Mouse (Mus musculus) hindbrain, embryonic 12.5 days (tissue): ENCODE results near the gene Lin28a. TPM values are rescaled to one million over a fixed set of nuclear protein-coding genes. Genes with fewer than 3 reads are reported as not detected.
"Not testable (repeated sequence)": the region's sequence is repeated elsewhere in the genome, so short reads cannot be mapped to it uniquely, and the experiment has no call there.

ENCODE experiments used
- ATAC-seq: fragments of 200-750 bp; cut with Nextera tagmentation; 2 replicates; pipeline ENCODE4 v1.8.0; 2017; ENCODE audit warnings: moderate TSS enrichment; ENCODE audit not compliant: low FRiP score
- H3K27ac ChIP-seq: fragments of 300-500 bp; sonication (generic); 2 replicates; pipeline ENCODE4 v1.5.1; 2016; ENCODE audit warnings: mild to moderate bottlenecking
- H3K27me3 ChIP-seq: fragments of 300-500 bp; sonication (generic); 2 replicates; pipeline ENCODE4 v1.6.1; 2016; ENCODE audit warnings: mild to moderate bottlenecking
- H3K36me3 ChIP-seq: fragments of 300-500 bp; sonication (generic); 2 replicates; pipeline ENCODE4 v1.6.1; 2016; ENCODE audit warnings: mild to moderate bottlenecking
- H3K4me1 ChIP-seq: fragments of 300-500 bp; sonication (generic); 2 replicates; pipeline ENCODE4 v1.6.1; 2016
- H3K4me2 ChIP-seq: fragments of 300-500 bp; sonication (generic); replicated peaks from 2 replicates; pipeline ENCODE4 v1.6.1; 2016; ENCODE audit warnings: mild to moderate bottlenecking
- H3K4me3 ChIP-seq: fragments of 300-500 bp; sonication (generic); 2 replicates; pipeline ENCODE4 v1.5.1; 2016; ENCODE audit warnings: mild to moderate bottlenecking
- H3K9ac ChIP-seq: fragments of 300-500 bp; sonication (generic); 2 replicates; pipeline ENCODE4 v1.6.1; 2016; ENCODE audit warnings: mild to moderate bottlenecking, moderate library complexity
- H3K9me3 ChIP-seq: fragments of 300-500 bp; sonication (generic); replicated peaks from 2 replicates; pipeline ENCODE4 v1.6.1; 2016; ENCODE audit warnings: mild to moderate bottlenecking
- WGBS: fragments of 180-500 bp; shearing (Covaris S2); methylation state at CpG from one replicate; pipeline ENCODE4 v1.1.7; 2016; 5-methylcytosine and 5-hydroxymethylcytosine counted together
- polyA plus RNA-seq: library from polyadenylated mRNA; unstranded; fragments of >200 nt; fragmentation: Nextera tagmentation; extraction: Ambion mirVana; gene quantifications from 2 replicates; pipeline ENCODE4 v1.2.1, GENCODE M21; 2016

The Lin28a gene
- polyA plus RNA-seq, 1 experiment from 2014 or later: 1.4 TPM

DNA sequence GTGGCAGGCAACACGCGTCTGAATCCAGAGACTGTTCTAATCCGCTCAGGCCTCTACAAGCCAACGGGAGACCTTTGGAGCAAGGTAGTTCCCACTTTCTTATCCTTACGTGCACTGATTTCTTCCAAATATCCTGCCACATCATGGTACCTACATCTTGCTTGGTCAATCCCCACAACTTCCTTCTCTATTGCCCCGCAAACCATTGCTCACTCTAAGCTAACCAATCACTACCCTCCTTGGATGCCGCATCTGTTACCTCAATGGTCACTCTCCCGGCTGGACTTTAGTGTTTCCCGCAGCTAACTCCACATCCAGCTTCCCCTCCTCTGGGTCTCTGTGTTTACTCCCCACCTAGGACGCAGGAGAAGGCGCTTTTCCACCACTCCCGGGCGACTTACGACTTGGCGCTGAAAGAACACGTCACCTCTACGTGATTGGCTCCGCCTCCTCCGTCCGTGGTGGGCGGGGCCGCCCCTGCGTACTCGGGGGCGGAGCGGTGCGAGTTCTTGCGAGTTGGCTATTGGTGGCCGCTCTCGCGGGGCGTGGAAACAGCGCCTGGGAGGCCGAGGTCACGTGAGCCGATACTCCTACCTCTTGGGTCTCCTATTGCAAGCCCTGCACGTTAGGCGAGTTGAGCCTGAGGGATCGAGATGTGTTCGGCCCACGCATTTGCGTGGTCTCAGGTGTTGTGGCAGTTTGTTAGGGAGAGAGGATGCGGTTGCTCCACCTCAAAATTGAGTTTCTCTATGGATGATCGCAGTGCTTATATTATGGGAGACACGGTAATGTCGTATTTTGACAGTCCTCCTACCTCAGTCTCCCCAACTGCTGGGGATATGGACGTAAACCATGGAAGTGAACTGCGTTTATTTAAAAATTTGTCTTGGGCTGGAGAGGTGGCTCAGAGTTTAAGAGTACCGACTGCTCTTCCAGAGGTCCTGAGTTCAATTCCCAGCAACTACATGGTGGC, 17.9 kb downstream of the Lin28a start, which contains the start of gene Dhdds:
Gene Dhdds, minus strand, starts transcription at position 453 of the 973 bp plus-strand sequence.
- Histone ChIP-seq H3K36me3 (peaks cover 8% of the 10 kb centered on the region), H3K4me3 (peak within 1 kb of the TSS; percentile 66), H3K9ac (peak within 1 kb of the TSS; percentile 61), H3K9me3 (no peaks in the 10 kb centered on the region), H3K27ac (peak within 1 kb of the TSS; percentile 53; the same call in 1 of the 2 replicates), H3K4me1 (peaks cover 9% of the 10 kb centered on the region), H3K4me2 (peak within 1 kb of the TSS; percentile 86), H3K27me3 (no peaks in the 10 kb centered on the region)
- ATAC-seq: peak; percentile 97
- WGBS: 1% methylated on average over 49 of the region's 49 CpGs

DNA sequence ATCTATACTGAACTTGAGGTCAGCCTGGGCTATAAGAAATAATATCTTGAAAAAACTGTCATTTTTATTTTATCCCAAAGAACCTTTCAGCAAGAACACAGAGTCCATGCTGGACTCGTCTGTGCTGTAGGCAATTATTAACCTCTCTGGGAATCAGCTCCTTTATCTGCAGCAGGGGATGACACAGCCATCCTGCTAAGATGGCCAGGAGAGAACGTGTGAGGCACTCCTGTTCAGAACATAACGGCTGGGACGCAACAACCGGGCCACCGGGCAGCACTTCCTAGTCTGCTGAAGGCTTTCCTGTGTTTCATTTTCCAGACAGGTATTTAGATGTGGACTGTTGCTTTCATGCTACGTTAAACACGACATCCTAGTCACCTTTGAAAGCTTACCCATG, 23.9 kb downstream of the Lin28a start:
- Histone ChIP-seq H3K4me2 (no peak overlapping the region), H3K27me3 (no peaks in the 10 kb centered on the region), H3K36me3 (peaks cover 61% of the 10 kb centered on the region), H3K4me3 (no peak overlapping the region), H3K9me3 (no peaks in the 10 kb centered on the region), H3K27ac (no peak overlapping the region), H3K9ac (no peak overlapping the region), H3K4me1 (peaks cover 3% of the 10 kb centered on the region)
- no peak for ATAC-seq
- 92% methylated on average over 8 of the region's 8 CpGs for WGBS

DNA sequence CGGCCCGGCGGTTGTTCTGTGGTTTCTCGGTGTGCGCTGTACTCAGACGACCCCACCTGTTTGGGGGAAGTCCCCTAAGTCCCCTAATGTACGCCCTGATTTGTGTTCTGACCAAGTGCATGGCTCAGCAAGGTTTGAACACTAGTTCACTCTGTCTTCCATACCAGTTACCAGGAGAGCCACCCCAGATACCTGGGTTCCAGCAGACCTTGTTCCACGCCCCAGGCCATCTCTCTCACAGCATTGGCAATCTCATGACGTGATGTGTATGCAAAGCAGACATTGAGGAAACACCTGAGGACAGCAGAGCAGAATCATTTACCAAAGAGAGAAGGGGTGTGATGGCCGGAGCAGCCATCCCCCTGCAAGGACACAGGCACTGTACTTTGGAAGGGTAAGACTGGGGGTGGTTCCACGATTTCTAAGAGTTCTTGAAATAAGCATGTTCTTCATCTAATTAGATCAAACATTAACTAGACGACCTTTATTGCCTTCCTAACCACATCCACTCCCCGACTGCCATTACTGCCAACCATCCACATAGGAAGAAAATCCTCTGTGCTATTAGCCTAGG, 27.5 kb downstream of the Lin28a start:
- Histone ChIP-seq H3K9me3 (no peaks in the 10 kb centered on the region), H3K4me1 (no peaks in the 10 kb centered on the region), H3K9ac (no peak overlapping the region), H3K27ac (no peak overlapping the region), H3K4me3 (no peak overlapping the region), H3K4me2 (no peak overlapping the region), H3K36me3 (peaks cover 81% of the 10 kb centered on the region), H3K27me3 (no peaks in the 10 kb centered on the region)
- WGBS: 92% methylated on average over 13 of the region's 13 CpGs
- no peak for ATAC-seq

- no peak for ATAC-seq
- no peaks in the 10 kb centered on the region for H3K27me3 ChIP-seq
- H3K4me3 ChIP-seq: no peak overlapping the region
- H3K4me2 ChIP-seq: no peak overlapping the region
- no peak overlapping the region for H3K27ac ChIP-seq
- 65% methylated on average over 4 of the region's 4 CpGs for WGBS
- no peak overlapping the region for H3K9ac ChIP-seq
- no peaks in the 10 kb centered on the region for H3K9me3 ChIP-seq
- H3K4me1 ChIP-seq: no peaks in the 10 kb centered on the region
- peaks cover 73% of the 10 kb centered on the region for H3K36me3 ChIP-seq
Observed at GRCm38 (mm10) chr4:133990035-133990434, 28.6 kb downstream of the Lin28a start.

- 88% methylated on average over 8 of the region's 8 CpGs for WGBS
- not testable (repeated sequence) for H3K27ac ChIP-seq, H3K9me3 ChIP-seq, H3K4me1 ChIP-seq, H3K9ac ChIP-seq, H3K4me2 ChIP-seq, H3K27me3 ChIP-seq, H3K4me3 ChIP-seq, ATAC-seq
- H3K36me3 ChIP-seq: peaks cover 56% of the 10 kb centered on the region
Observed at GRCm38 (mm10) chr4:133988289-133988688, 30.4 kb downstream of the Lin28a start.

- no peaks in the 10 kb centered on the region for H3K4me1 ChIP-seq
- H3K27me3 ChIP-seq: no peaks in the 10 kb centered on the region
- no peak overlapping the region for H3K9ac ChIP-seq
- H3K36me3 ChIP-seq: peaks cover 52% of the 10 kb centered on the region
- H3K4me2 ChIP-seq: no peak overlapping the region
- H3K9me3 ChIP-seq: no peaks in the 10 kb centered on the region
- WGBS: 84% methylated on average over 13 of the region's 13 CpGs
- H3K4me3 ChIP-seq: no peak overlapping the region
- no peak for ATAC-seq
- no peak overlapping the region for H3K27ac ChIP-seq
Observed at GRCm38 (mm10) chr4:133982936-133983335, 35.7 kb downstream of the Lin28a start.

DNA sequence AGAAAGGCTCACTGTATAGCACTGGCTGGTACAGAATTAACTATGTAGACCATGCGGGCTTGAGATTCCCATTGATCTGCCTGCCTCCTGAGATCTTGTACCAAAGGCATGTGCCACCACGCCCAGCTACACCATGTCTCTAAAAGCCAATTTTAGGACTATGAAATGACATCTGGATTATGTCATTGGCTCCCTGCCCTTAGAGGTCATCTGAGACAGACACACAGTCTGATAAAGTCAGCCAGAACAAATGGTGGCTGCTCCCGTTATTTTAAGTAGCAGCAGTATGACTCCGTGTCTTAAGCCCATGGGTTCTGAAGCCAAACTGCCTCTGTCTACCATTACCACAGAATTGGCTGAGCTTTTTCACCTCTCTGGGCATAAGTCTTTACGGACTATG, 38.1 kb downstream of the Lin28a start:
- Histone ChIP-seq H3K9me3 (no peaks in the 10 kb centered on the region), H3K27ac (no peak overlapping the region), H3K4me3 (no peak overlapping the region), H3K27me3 (no peaks in the 10 kb centered on the region), H3K4me1 (no peaks in the 10 kb centered on the region), H3K36me3 (peaks cover 56% of the 10 kb centered on the region), H3K9ac (no peak overlapping the region), H3K4me2 (no peak overlapping the region)
- 90% methylated on average over 5 of the region's 5 CpGs for WGBS
- ATAC-seq: no peak

DNA sequence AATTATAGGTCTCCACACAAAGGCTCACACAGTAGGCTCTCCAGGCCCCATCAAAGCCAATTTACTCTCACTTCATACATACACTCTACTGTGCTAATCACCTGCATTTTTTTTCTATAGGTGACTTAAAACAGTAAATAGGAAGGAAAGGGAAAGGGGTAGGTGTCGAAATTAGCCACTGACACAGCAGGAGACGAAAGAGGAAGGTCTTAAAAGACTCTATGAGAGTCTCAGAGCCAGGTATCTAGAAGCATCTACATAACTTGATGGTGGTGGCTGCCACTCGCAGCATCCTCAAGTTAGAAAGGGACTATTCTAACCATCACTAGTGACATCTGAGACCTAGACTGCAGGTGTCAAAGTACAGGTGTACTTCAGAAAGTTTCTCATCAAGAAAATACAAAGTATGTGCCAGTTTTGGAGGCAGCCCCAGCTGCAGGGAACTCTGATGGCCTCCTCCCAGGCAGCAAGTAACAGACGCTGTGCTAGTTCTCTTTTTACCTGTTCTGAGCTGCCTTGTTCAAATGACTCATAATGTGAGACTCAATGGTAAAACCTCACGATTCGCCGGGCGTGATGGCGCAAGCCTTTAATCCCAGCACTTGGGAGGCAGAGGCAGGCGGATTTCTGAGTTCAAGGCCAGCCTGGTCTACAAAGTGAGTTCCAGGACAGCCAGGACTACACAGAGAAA, 40.5 kb downstream of the Lin28a start:
- 95% methylated on average over 10 of the region's 10 CpGs for WGBS
- H3K9me3 ChIP-seq: no peaks in the 10 kb centered on the region
- peaks cover 58% of the 10 kb centered on the region for H3K36me3 ChIP-seq
- H3K4me3 ChIP-seq: no peak overlapping the region
- no peaks in the 10 kb centered on the region for H3K27me3 ChIP-seq
- no peak overlapping the region for H3K9ac ChIP-seq
- no peak for ATAC-seq
- no peak overlapping the region for H3K27ac ChIP-seq
- no peaks in the 10 kb centered on the region for H3K4me1 ChIP-seq
- H3K4me2 ChIP-seq: no peak overlapping the region

DNA sequence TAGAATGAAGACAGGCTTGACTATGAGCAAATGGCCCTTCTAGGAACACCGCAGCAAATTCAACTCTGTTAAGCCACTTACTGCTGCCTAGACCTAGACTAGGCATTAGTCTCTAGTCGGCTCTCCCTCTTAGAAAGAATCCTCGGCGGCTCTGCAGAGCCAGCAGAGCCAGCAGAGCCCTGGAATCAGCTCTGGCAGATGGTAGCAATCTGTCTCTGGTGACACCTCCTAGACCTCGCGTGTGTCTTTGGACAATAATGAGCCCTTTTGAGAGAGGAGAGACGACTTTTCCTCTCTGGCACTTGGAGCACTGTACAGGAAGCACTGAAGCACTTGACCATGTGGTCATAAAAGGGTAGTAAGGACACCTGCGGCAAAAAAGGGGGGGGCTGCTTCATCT, 46.9 kb downstream of the Lin28a start:
- Histone ChIP-seq H3K9me3 (no peaks in the 10 kb centered on the region), H3K4me3 (no peak overlapping the region), H3K4me2 (no peak overlapping the region), H3K27ac (no peak overlapping the region), H3K27me3 (no peaks in the 10 kb centered on the region), H3K9ac (no peak overlapping the region), H3K4me1 (peaks cover 31% of the 10 kb centered on the region), H3K36me3 (peaks cover 21% of the 10 kb centered on the region)
- no peak for ATAC-seq
- WGBS: 68% methylated on average over 8 of the region's 8 CpGs

- ATAC-seq: no peak
- Histone ChIP-seq H3K27ac (peak overlapping the region; percentile 100), H3K9me3 (no peaks in the 10 kb centered on the region), H3K9ac (no peak overlapping the region), H3K4me2 (no peak overlapping the region), H3K4me1 (peaks cover 38% of the 10 kb centered on the region), H3K4me3 (no peak overlapping the region), H3K27me3 (no peaks in the 10 kb centered on the region), H3K36me3 (peaks cover 19% of the 10 kb centered on the region)
- WGBS: 78% methylated on average over 13 of the region's 13 CpGs
Observed at GRCm38 (mm10) chr4:133970876-133971275, 47.8 kb downstream of the Lin28a start.

- Histone ChIP-seq H3K4me3 (no peak overlapping the region), H3K36me3 (peaks cover 24% of the 10 kb centered on the region), H3K4me2 (0 out of 2 replicates have a peak overlapping the region, but pooled peaks have one; percentile 4), H3K9ac (no peak overlapping the region), H3K27me3 (no peaks in the 10 kb centered on the region), H3K4me1 (peaks cover 42% of the 10 kb centered on the region), H3K9me3 (no peaks in the 10 kb centered on the region), H3K27ac (peak overlapping the region; percentile 100)
- WGBS: 9% methylated on average over 4 of the region's 4 CpGs
- ATAC-seq: peak; percentile 8; the same call in 1 of the 2 replicates
Observed at GRCm38 (mm10) chr4:133970196-133970595, 48.4 kb downstream of the Lin28a start.

GRCm38 (mm10) chr4:133969114-133969770, 49.4 kb downstream of the Lin28a start:
- peak overlapping the region; percentile 100 for H3K27ac ChIP-seq
- peaks cover 28% of the 10 kb centered on the region for H3K36me3 ChIP-seq
- H3K4me3 ChIP-seq: 0 out of 2 replicates have a peak overlapping the region, but pooled peaks have one; percentile 79
- 49% methylated on average over 8 of the region's 8 CpGs for WGBS
- no peaks in the 10 kb centered on the region for H3K27me3 ChIP-seq
- H3K9me3 ChIP-seq: no peaks in the 10 kb centered on the region
- H3K4me1 ChIP-seq: peaks cover 45% of the 10 kb centered on the region
- H3K4me2 ChIP-seq: peak overlapping the region; percentile 87
- H3K9ac ChIP-seq: peak overlapping the region; percentile 36
- ATAC-seq: no peak
